Mouse (Mus musculus): ENCODE data around the gene 1700007K13Rik.
"Not testable (repeated sequence)": the region's sequence is repeated elsewhere in the genome, so short reads cannot be mapped to it uniquely, and the experiment has no call there.

Gene 1700007K13Rik

DNA sequence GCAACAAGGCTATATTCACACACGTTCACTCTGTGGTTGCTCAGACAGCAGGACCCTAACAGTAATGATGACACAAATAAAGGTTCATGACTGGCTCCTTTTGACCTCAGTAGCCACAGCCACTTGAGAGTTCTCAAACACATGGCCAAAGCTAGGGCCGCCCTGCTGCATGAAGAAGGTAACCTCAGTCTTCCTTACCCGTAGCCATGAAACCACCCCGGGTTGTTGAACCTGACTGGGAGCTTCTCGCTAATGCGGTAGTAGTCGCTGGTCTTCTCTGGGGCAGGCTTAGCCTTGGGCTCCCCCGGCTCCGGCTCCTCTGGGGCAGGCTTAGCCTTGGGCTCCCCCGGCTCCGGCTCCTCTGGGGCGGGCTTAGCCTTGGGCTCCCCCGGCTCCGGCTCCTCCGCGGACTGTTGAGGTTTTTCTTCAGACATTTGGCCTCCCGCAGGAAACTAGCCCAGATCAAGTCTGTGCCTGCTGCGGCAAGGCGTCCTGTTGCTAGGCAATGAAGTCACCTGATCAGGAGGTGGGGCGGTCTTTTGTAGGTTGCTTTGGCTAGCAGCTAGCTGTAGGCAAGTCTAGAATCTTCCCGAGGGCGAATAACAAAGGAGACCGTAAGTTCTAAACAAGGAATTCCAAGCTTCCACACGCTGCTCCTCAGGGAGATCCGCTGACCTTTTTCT is at the start of gene 1700007K13Rik:
Gene 1700007K13Rik, minus strand, starts transcription at position 497 of the 683 bp plus-strand sequence.
- in situ Hi-C loops (cut with MboI, MseI): no loop called here

GRCm38 (mm10) chr2:28514489-28514888 is 48.4 kb upstream of the 1700007K13Rik start:
- in situ Hi-C loops (cut with MboI, MseI): loop anchor here (5.0 to 10.0 kb wide), 2 partner anchors 33 to 1100 kb away; partner anchors contain the start of gene Rapgef1 (in 1 of the 2)

- in situ Hi-C loops (cut with MboI, MseI): loop anchor here (5.0 to 10.0 kb wide), 2 partner anchors 34 to 1101 kb away; partner anchors contain the start of gene Rapgef1 (in 1 of the 2)
These were observed 47.6 kb upstream of the 1700007K13Rik start for GRCm38 (mm10) chr2:28513431-28514370.

- in situ Hi-C loops (cut with MboI, MseI): loop anchor here (5.0 to 10.0 kb wide), 2 partner anchors 34 to 1102 kb away; partner anchors contain the start of gene Rapgef1 (in 1 of the 2)
These were observed 46.8 kb upstream of the 1700007K13Rik start, which contains the start of gene Ralgds for GRCm38 (mm10) chr2:28512798-28513401. Ralgds (plus strand) TSS chr2:28513125.

- in situ Hi-C loops (cut with MboI, MseI): loop anchor here (5.0 to 10.0 kb wide), 2 partner anchors 36 to 1103 kb away; partner anchors contain the start of gene Rapgef1 (in 1 of the 2)
These were observed 45.5 kb upstream of the 1700007K13Rik start for GRCm38 (mm10) chr2:28511600-28511999.

DNA sequence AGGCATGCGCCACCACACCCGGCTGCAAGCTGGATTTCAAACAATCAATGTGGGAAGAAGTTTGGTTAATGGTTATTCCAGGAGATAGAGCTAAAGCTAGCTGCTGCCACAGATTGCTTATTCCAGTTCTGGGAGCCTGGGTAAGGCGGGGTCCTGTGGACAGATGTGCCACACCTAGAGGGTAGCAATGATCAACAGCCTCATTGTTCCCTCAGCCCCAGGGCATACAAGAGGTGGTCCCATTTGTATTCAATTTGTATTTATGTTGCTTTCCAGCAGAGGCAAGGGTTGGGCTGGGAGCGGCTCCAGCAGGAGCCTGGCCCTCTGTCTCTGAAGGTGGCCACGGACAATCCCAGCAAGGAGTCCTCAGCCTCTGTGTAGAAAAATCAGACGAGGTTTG is 40.2 kb upstream of the 1700007K13Rik start:
- in situ Hi-C loops (cut with MboI, MseI): no loop called here

DNA sequence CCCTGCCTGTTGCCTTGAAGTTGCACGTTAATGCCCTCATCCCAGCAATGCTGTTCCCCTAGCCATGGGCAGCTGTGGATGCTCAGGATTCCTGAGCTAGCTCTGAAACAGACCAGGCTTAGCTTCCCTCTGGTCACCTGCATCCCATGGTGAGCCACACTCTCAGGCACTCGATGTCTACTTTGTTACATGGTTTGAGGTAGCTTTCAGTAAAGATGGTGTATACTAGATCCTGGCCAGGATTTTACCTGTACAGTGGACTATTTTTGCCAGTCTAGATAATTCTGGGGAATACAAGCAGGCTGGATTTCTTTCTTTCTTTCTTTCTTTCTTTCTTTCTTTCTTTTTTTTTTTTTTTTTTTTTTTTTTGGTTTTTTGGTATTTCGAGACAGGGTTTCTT is 39.7 kb upstream of the 1700007K13Rik start, which contains the start of gene Gm10134:
Gene Gm10134, plus strand, starts transcription at position 301 of the 400 bp plus-strand sequence.
- in situ Hi-C loops (cut with MboI, MseI): no loop called here

GRCm38 (mm10) chr2:28504676-28505075 is 38.5 kb upstream of the 1700007K13Rik start:
- in situ Hi-C loops (cut with MboI, MseI): loop anchor here in 1 of 2 experiments (5.0 kb wide), 1 partner anchor 52 kb away; no protein-coding TSS in a partner anchor

- in situ Hi-C loops (cut with MboI, MseI): loop anchor here in 1 of 2 experiments (5.0 kb wide), 1 partner anchor 51 kb away; no protein-coding TSS in a partner anchor
These were observed 36.9 kb upstream of the 1700007K13Rik start for GRCm38 (mm10) chr2:28502987-28503386.

DNA sequence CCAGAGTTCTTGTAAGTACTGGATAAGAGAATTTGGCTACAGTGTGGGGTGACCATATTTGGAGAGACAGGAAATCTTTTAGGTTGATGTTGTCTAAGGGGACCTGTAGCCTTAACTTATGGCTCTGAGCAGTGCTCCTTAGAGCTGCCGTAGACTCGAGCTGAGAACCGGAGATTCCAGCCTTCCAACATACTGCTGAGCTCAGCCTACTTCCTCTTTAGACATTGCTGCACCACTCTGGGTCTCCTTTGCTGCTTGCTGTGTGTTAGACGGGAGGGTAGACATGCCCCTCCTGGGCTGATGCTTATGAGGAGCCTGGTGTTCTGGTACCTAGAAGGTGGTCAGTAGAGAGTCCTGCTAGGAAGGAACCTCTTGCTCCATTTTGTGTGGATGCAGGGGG is 32.3 kb upstream of the 1700007K13Rik start:
- in situ Hi-C loops (cut with MboI, MseI): no loop called here

- in situ Hi-C loops (cut with MboI, MseI): no loop called here
These were observed 31.4 kb upstream of the 1700007K13Rik start for GRCm38 (mm10) chr2:28497561-28497960.

DNA sequence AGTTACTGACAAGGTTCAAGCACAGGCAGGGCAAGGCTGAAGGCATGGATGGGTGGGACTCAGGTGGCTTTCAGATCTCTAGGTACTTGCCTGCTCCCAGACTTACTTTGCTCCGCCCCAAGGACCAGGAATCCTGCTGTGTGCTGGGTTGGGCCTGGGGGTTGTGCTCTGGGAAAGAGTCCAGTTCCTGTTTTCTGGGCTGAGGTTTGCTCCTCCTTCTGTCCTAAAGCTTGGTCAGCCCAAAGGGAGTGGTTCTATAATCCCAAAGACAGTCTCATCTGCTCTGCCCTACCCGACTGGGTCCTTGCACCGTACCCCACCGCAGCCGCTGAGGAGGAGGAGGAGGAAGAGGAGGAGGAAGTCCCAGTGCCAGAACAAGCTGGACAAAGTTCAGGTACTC is 30.5 kb upstream of the 1700007K13Rik start, which contains the start of gene Gbgt1:
Gene Gbgt1, plus strand, starts transcription at position 221 of the 400 bp plus-strand sequence.
- in situ Hi-C loops (cut with MboI, MseI): no loop called here

- in situ Hi-C loops (cut with MboI, MseI): no loop called here
These were observed 29.9 kb upstream of the 1700007K13Rik start for GRCm38 (mm10) chr2:28495801-28496595.

DNA sequence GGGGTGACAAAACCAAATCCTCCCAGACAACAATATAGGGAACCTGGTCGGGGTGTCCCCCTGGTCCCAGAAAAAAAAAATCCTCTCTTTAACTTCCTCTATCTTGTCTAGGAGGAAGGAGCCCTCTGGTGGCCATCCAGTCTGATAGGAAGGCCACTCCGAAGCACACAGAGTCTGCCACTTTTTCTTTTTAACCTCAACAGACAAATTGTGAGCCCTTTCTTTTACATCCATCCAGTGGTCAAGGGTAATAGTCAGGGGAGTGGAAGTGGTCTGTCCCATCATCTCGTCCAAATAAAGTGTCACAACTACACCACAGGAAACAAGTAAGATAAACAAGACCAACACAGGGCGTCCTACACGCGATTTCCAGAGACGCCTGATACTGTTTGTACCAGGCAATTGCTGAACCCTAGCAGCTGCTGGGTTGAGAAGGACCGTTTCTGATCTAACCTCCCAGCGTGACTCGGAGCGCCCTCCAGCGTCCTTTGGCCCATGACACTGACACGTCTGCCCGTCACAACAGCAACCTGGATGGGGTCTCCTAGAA is 29.1 kb upstream of the 1700007K13Rik start:
- in situ Hi-C loops (cut with MboI, MseI): no loop called here

- in situ Hi-C loops (cut with MboI, MseI): no loop called here
These were observed 28.4 kb upstream of the 1700007K13Rik start for GRCm38 (mm10) chr2:28494521-28494920.

DNA sequence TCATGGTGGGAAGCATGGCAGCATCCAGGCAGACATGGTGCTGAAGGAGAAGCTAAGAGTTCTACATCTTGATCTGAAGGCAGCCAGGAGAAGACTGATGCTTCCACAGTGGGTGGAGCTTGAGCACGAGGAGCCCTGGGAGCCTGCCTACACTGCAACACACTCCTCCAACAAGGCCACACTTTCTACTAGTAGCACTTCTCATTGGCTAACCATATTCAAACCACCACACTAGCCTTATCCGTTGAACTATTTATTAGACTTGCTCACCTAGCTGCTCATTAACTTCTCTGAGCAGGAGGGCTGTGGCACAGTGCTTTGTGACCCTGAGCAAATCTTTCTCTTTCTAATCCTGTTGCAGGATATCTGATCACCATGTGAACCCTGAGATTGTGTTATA is 17.7 kb upstream of the 1700007K13Rik start:
- in situ Hi-C loops (cut with MboI, MseI): loop anchor here in 1 of 2 experiments (10.0 kb wide), 1 partner anchor 389 kb away; no protein-coding TSS in a partner anchor

DNA sequence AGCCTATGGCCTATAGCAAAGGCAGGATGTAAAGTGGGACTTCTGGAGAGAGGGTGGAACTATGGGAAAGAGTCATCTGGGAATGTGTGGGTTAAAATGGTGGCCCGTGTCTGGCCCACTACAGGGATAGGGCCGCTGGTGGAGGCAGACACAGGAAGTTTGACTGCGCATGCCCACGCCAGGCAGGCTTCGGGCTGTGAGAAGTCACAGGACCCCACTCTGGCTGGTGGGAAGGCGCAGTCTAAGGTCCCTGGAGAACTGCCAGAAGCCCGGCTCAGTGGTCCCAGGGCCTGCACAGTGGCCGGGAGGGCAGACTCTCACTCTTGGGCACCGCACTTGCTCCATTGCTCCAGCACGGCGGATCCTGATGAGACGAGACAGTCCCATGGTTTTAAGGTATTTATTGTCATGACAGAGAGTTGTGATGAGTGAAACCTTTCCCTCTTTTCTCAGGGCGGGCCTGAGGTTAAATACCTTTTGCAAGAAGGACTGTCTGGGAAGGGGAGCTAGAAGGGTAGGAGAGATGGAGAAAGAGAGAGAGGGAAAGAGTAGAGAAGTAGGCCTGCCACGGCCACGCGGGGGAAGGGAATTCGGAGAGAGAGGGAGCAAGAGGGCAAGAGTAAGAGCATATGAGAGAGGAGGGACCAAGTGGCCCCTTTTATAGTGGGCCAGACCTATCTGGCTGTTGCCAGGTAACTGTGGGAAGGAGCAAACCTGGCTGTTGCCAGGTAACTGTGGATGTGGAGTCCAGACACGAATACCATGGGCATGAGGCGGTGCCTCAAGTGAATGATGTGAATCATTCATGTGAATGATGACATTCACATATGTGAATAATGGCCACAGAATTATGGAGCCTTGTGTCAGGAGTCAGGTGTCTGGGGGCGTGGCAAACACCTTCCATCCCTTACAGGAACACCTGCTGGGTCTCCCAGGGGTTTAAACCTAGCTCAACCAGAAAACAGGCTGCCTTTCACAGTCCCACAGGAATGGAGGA is 13.4 kb upstream of the 1700007K13Rik start:
- in situ Hi-C loops (cut with MboI, MseI): loop anchor here in 1 of 2 experiments (10.0 kb wide), 1 partner anchor 385 kb away; no protein-coding TSS in a partner anchor

- in situ Hi-C loops (cut with MboI, MseI): not testable (repeated sequence)
These were observed 11.9 kb upstream of the 1700007K13Rik start for GRCm38 (mm10) chr2:28477993-28478392.
